Mouse (Mus musculus) heart, postnatal 36 days (tissue): Measurements from ENCODE around the gene Ptprq. TPM values are rescaled to one million over a fixed set of nuclear protein-coding genes. Genes with fewer than 3 reads are reported as not detected.

Experiments
- DNase-seq, 2 experiments: peaks; one replicate each; pipeline ENCODE4 v3.0.0; 2021 to 2022
- intact Hi-C: fragments of 180-260 bp; cut with DNase I; formaldehyde crosslinking; loops from one replicate; pipeline ENCODE4 v1.15.1; 2025
- microRNA-seq, 2 experiments: library from miRNA; unstranded; fragments of <30 nt; microRNA quantifications; one replicate each; pipeline ENCODE4 v1.2.0; 2021; ENCODE audit warnings: borderline number of aligned reads in 2 of 2
- total RNA-seq, 2 experiments: library from RNA; stranded (reverse); gene quantifications; 2 replicates each; pipeline ENCODE4 v1.2.3; 2021

Gene Ptprq
- total RNA-seq, 2 experiments from 2014 or later: 0.08 to 0.14 TPM

DNA sequence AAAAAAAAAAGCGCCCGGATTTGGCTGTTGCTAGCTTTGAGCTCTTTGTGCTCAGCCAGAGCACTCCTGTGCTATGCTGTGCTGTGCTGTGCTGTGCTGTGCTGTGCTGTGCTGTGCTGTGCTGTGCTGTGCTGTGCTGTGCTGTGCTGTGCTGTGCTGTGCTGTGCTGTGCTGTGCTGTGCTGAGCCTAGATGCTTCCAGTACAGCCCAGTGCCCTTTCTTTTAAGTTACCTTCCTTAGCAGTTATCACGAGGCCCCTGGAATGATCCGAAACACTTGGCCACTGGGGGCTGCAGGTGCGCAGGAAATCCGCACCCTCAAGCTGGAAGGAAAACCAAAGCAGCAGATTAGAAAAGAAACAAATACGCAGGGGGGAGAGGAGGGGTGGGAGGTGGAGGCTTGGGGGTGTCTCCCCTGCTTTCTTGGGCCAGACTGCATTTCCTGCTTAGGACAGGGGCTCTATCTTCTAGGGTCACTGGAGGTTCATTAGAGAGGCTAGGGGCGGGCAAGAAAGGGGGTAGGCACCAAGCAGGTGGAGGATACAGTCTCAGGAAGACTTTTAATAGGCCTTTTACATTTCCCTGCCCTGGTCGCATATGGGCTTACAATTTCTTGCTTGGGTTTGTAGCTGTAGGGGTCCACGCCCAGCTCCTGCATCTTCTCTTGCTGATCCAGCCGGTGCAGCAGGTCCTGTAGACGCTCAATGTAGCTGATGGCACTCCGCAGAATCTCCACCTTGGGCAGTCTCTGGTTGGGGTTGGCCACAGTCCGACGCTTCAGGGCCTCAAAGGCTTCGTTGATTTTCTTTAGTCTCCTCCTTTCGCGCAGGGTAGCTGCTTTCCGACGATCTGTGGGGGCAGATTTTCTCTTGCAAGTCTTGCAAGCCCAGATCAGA is 226.0 kb downstream of the Ptprq start:
- intact Hi-C loops: no loop called here
- DNase-seq: no peak

DNA sequence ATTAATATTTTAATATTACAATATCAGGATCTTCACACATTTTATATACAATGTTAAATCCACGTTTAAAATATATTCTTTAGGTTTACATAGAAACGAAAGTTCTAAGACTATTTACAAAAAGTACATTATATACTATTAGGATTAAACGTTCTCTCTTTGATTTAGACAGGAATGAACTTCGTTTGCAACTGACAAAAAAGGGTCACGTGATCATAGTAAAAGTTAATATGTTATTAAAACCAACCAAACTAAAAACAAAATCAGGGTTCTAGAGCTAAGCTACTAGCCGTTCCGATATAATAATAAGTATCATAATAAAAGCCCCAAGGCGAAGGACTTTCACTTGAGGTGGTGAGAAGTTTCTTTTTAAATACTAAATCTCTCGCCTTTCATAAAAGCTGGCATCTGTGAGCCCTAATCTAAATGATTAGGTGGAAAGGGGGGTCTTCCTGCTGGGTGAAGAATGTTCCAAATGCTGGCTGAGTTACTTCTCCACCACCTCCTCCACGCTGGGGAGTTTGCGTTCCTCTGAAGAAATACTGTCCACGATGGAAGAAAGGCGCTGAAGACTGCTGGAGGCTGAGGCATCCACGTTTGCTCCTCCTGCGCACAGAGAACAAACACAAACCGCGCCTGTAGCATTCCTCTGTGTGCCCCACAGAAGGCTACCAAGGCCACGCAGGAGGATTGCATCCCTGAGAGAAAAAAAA is 226.8 kb downstream of the Ptprq start:
- no peak for DNase-seq
- intact Hi-C loops: no loop called here

GRCm38 (mm10) chr10:107488654-107489315 is 231.1 kb downstream of the Ptprq start:
- intact Hi-C loops: no loop called here
- no peak for DNase-seq

DNA sequence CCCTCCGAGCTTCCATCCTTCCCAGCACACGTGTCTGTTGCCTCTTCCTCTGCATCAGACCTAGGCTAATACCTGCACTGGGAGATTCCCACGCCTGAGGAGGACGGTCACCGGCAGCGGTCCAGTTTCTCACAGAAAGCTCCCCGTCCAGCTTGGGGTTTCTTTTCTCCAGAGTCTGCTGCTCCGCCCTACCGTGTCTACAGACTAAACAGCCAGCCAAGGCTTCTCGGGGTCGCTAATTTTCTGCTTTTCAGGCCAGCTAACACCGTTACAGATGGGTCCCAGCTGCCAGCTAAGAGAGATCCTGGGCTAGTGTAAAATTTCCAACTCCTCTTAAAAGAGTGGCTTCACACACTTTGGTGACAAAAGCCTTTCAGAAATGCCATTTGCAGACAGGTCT is 233.1 kb downstream of the Ptprq start:
- intact Hi-C loops: no loop called here
- no peak for DNase-seq

DNA sequence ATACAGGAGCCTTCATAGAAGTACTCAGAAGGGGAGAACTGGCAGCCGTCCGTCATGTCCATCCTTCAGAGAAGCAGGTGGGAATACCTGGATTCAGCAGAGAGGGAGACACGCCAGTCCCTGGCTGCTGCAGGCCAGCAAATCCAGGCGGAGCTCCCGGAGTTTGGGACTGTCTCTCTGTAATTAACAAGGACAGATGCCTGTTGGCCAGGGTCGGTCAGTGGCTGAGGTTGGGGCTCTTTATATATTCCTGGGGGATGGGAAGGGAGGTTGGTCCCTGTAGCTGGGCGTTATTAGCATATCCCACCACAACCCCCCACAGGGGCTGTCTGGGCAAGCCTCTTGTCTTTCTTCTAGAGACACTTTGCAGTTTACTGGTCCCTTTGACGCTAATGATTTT is 234.0 kb downstream of the Ptprq start, which contains the start of gene Myf5:
Gene Myf5, minus strand, starts transcription at position 265 of the 400 bp plus-strand sequence.
- intact Hi-C loops: no loop called here
- no peak for DNase-seq

GRCm38 (mm10) chr10:107484050-107484449 is 235.8 kb downstream of the Ptprq start:
- no peak for DNase-seq
- intact Hi-C loops: no loop called here

GRCm38 (mm10) chr10:107473497-107473896 is 246.4 kb downstream of the Ptprq start:
- no peak for DNase-seq
- intact Hi-C loops: no loop called here

DNA sequence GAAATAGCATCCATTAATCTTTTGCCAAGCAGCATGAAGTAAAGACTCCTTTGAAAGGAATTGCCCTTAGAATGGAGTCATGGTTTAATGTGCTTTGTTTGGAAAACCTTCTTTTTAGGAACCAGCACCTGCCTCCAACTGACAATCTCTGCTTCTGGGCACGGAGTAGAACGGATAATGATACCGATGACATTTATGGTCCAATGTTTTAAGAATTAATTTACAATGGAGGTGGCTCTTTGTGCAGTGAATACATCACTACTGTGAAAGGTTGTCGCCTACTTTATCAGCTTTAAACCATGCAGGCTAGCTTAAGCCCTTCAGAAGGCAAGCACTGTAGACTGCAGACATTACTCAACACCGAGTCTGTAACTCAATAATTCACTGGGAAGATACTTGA is 248.1 kb downstream of the Ptprq start:
- intact Hi-C loops: no loop called here
- DNase-seq: no peak

DNA sequence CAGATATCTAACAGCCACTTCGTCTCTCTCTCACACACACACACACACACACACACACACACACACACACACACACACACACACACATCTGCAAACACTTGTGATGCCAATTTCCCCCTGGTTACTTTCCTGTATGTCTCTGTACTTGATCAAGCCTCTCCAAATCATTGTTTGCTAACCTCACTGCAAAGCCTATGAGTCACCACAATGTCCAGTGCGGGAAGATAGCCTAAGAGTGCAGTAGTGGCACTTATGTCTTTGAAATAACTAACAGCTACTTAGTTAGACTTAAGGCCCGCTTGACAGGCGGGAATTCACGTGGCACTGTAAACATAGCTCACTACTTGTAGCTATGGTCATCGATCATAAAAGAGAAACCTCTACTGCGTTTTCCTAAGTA is 252.0 kb downstream of the Ptprq start:
- intact Hi-C loops: no loop called here

More for the DNA sequence above, 252.0 kb downstream of the Ptprq start:
- no peak for DNase-seq

Small RNAs within 50 kb of the gene (microRNA-seq; reads per million reads assigned to microRNA genes)
- 0 reads per million in 2 experiments for gene Gm44403

Other genes starting within 250 kb of the Ptprq start
- not detected for gene Myf5, start 233.9 kb downstream of the Ptprq start, total RNA-seq
- gene Myf6, start 225.3 kb downstream of the Ptprq start, total RNA-seq: not detected
- under 1 TPM; 0.05 to 0.06 TPM for gene Otogl, start 192.1 kb upstream of the Ptprq start, total RNA-seq